Mouse (Mus musculus): ENCODE measurements at regions not wholly inside any gene's neighbourhood (a gene's known extent, or its start where the extent isn't known, plus 50 kb on each side); places are given as distances from the start of the nearest gene placed in this dataset.
A peak's percentile ranks its signal among the peaks of the same experiment; 100 is the strongest.

DNA sequence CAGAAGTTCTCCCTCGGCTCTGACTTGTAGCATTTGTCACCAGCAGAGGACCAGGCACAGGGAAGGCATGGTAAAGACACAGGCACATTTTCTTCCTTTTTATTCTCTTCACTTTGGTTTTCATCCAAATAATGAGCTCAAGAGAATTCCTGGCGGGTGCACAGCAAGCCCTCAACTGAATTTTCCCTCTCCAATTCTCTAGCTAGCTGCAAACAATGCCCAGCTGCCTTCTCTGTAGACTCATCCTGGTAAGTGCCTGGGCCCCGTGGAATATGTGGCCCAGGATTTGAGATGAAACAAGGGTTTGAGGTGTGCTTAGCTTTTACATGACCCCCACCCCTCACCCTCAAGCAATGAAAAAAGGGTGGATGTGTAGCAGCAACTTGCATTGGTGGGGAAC is 90.4 kb downstream of the Otol1 start:
- 68% methylated on average over 3 of the region's 3 CpGs for WGBS
- H3K4me1 ChIP-seq (replicated peaks; ENCODE audit: insufficient read depth, low read length): no peaks in the 10 kb centered on the region
- H3K4me2 ChIP-seq (ENCODE audit: low read length): no peak overlapping the region
- no peaks in the 10 kb centered on the region for H3K9me3 ChIP-seq (replicated peaks; ENCODE audit: low read length)
- no peak overlapping the region for H3K9ac ChIP-seq (ENCODE audit: low read depth, low read length)
- H3K36me3 ChIP-seq (ENCODE audit: insufficient read depth, low read length): no peaks in the 10 kb centered on the region
- no peak for TF ChIP-seq CTCF (IDR thresholded peaks at IDR 0.05; ENCODE audit: low read depth)
- H3K27ac ChIP-seq: no peak overlapping the region
- H3K4me3 ChIP-seq (replicated peaks; ENCODE audit: low read depth, low read length): no peak overlapping the region
- H3K27me3 ChIP-seq (ENCODE audit: insufficient read depth, low read length): no peaks in the 10 kb centered on the region
- DNase-seq (ENCODE audit: low spot score) (no peak), ATAC-seq (replicated peaks; ENCODE audit: low FRiP score, low read depth) (no peak)

DNA sequence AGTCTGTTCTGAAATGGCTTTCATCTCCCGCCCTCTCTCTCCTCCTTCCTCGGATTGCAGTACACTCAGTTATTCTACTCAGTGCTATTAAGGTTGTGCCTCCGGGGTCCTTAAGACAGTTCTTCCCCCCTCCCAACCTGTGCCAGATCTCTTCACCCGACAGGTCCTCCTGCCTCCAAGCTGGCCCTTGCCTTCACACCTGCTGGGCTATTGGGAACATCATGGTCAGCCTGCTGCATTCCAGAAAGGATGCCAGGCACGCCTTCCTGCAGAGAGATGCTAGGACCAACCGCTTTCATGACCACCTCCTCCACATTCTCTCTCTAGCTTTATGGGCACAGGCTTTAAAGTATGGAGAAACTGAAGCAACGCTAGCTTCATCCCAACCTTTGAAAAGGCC is 94.7 kb downstream of the Otol1 start:
- DNase-seq (ENCODE audit: low spot score) (no peak), ATAC-seq (replicated peaks; ENCODE audit: low FRiP score, low read depth) (no peak)
- no peak overlapping the region for H3K9ac ChIP-seq (ENCODE audit: low read depth, low read length)
- H3K27ac ChIP-seq: no peak overlapping the region
- no peaks in the 10 kb centered on the region for H3K4me1 ChIP-seq (replicated peaks; ENCODE audit: insufficient read depth, low read length)
- no peaks in the 10 kb centered on the region for H3K36me3 ChIP-seq (ENCODE audit: insufficient read depth, low read length)
- TF ChIP-seq CTCF (IDR thresholded peaks at IDR 0.05; ENCODE audit: low read depth): no peak
- H3K9me3 ChIP-seq (replicated peaks; ENCODE audit: low read length): no peaks in the 10 kb centered on the region
- no peak overlapping the region for H3K4me2 ChIP-seq (ENCODE audit: low read length)
- no peaks in the 10 kb centered on the region for H3K27me3 ChIP-seq (ENCODE audit: insufficient read depth, low read length)
- 37% methylated on average over 7 of the region's 7 CpGs for WGBS
- no peak overlapping the region for H3K4me3 ChIP-seq (replicated peaks; ENCODE audit: low read depth, low read length)

DNA sequence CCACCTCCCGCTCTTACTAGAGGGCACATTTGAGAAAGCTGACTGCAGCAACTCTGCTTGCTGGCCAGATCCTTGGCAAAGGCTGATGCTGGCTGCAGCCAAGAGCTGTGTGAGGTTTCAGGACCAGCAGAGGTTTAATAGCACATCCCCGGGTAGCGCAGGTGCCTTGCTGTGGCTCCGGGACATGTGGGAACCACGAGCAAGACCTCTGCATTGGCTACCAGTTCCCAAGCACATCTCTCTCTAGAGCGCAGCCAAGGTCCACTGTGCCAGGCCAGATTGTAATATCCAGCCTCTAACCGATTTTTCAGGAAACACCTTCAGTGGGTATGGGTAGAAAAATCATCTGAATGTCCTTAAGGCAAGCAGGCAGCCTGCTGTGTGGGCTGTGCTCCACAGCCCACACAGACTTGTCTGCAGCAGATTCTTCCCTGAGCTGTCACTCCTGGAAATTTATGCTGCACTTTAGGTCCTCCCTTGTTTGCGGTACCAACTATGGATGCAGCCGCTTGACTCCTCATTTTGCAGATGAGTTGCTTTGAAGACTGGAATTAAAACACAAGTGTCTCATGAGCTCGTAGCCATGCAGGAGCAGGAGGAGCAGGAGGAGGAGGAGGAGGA is 95.3 kb downstream of the Otol1 start:
- no peaks in the 10 kb centered on the region for H3K27me3 ChIP-seq (ENCODE audit: insufficient read depth, low read length)
- H3K4me3 ChIP-seq (replicated peaks; ENCODE audit: low read depth, low read length): no peak overlapping the region
- TF ChIP-seq CTCF (IDR thresholded peaks at IDR 0.05; ENCODE audit: low read depth): no peak
- no peak overlapping the region for H3K9ac ChIP-seq (ENCODE audit: low read depth, low read length)
- no peak overlapping the region for H3K27ac ChIP-seq
- H3K36me3 ChIP-seq (ENCODE audit: insufficient read depth, low read length): no peaks in the 10 kb centered on the region
- no peak for ATAC-seq (replicated peaks; ENCODE audit: low FRiP score, low read depth)
- no peaks in the 10 kb centered on the region for H3K9me3 ChIP-seq (replicated peaks; ENCODE audit: low read length)
- H3K4me2 ChIP-seq (ENCODE audit: low read length): no peak overlapping the region
- DNase-seq (ENCODE audit: low spot score): peak; percentile 30
- 43% methylated on average over 10 of the region's 10 CpGs for WGBS
- no peaks in the 10 kb centered on the region for H3K4me1 ChIP-seq (replicated peaks; ENCODE audit: insufficient read depth, low read length)

DNA sequence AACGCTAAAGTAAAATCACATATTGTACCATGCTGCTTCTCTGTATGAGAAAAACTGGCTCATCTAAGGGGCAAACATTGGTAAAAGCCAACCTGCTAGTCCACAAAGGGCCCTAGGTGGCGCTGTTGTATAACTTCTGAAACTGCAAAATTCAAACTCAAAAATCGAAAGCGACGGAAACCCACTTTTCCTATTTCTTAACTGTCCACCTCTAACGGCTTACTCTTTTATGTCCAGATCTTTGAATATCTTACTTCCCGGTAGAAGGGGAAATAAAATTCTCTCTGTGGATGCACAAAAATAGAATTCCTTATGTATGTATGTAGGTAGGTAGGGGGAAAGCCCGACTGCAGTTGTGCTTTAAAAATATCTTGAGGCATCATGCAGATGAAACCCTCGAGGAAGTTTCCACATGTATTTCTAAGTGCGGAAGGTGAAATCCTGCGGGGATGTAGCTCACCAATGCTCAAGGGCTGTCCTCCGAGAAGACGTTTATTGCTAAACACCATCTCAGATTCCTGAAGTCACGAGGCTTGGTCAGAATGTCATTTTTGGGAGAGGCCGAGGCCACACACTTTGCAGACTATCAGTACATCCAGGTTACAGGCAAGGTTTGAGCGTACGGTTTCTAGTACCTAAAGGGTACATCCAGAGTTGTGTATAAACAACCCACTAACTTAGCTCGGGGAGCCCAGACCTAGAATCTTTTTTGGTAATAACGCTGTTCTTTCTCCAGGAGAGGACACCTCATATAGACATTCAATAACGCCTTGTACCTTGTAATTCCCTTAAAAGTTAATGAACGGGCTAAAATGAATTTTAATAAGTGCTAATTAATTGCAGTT is 96.8 kb downstream of the Otol1 start:
- ATAC-seq (replicated peaks; ENCODE audit: low FRiP score, low read depth) (no peak), DNase-seq (ENCODE audit: low spot score) (peak; percentile 88)
- H3K4me2 ChIP-seq (ENCODE audit: low read length): peak overlapping the region; percentile 92
- peak; percentile 88 for TF ChIP-seq CTCF (IDR thresholded peaks at IDR 0.05; ENCODE audit: low read depth)
- peak overlapping the region; percentile 48 for H3K4me3 ChIP-seq (replicated peaks; ENCODE audit: low read depth, low read length)
- 0 out of 2 replicates have a peak overlapping the region, but pooled peaks have one; percentile 50 for H3K9ac ChIP-seq (ENCODE audit: low read depth, low read length)
- WGBS: 4% methylated on average over 21 of the region's 21 CpGs
- no peaks in the 10 kb centered on the region for H3K9me3 ChIP-seq (replicated peaks; ENCODE audit: low read length)
- H3K36me3 ChIP-seq (ENCODE audit: insufficient read depth, low read length): no peaks in the 10 kb centered on the region
- no peaks in the 10 kb centered on the region for H3K27me3 ChIP-seq (ENCODE audit: insufficient read depth, low read length)
- no peak overlapping the region for H3K27ac ChIP-seq
- no peaks in the 10 kb centered on the region for H3K4me1 ChIP-seq (replicated peaks; ENCODE audit: insufficient read depth, low read length)

DNA sequence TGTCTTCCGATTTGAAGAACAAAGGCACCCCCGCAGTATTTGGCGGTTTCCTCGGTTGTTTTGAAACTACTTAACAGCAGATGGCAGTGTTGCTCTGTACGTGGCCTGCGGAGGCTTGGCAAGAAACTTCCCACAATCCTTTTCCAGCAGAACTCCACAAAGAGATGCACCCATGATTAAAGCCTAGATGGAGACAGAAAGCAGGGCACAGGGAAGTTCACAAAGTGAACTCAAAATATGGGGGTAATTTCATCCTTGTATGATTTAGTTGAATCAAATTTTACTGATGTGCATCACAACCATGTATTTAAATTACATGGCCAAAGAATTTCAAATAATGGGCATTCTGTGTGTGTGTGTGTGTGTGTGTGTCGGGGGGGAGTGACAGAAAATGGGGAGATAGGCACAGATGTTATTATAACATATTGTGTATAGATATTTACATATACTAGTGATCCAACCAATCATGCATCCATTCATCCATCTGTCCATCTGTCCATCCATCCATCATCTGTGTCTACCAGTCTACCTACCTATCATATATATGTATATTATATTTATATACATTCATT is 97.5 kb downstream of the Otol1 start:
- peak overlapping the region; percentile 48 for H3K4me3 ChIP-seq (replicated peaks; ENCODE audit: low read depth, low read length)

DNA sequence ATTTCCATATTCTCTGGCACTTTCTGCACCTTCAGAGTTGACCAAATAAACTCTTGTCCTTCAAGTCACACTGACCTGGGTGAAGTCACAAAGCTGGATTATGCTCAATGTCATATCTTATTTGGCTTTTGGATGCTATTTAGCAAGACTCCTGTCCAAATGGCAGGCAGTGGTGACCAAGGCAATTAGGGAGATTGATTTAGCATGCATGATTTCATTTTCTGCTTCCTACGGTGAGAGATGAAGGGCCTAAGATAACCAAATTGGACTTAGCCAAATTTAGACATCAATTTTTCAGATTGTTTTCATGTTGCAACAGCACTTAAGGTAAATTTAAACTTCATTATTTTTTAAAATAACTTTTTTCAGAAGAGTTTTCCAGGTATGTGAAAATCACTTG is 98.1 kb downstream of the Otol1 start:
- no peak overlapping the region for H3K27ac ChIP-seq
- H3K4me3 ChIP-seq (replicated peaks; ENCODE audit: low read depth, low read length): no peak overlapping the region
- H3K36me3 ChIP-seq (ENCODE audit: insufficient read depth, low read length): no peaks in the 10 kb centered on the region
- no peak for TF ChIP-seq CTCF (IDR thresholded peaks at IDR 0.05; ENCODE audit: low read depth)
- no peak for DNase-seq (ENCODE audit: low spot score)
- H3K4me2 ChIP-seq (ENCODE audit: low read length): no peak overlapping the region
- no peaks in the 10 kb centered on the region for H3K4me1 ChIP-seq (replicated peaks; ENCODE audit: insufficient read depth, low read length)
- WGBS: 59% methylated on average over 1 of the region's 1 CpGs
- ATAC-seq (replicated peaks; ENCODE audit: low FRiP score, low read depth): no peak
- no peaks in the 10 kb centered on the region for H3K9me3 ChIP-seq (replicated peaks; ENCODE audit: low read length)
- no peak overlapping the region for H3K9ac ChIP-seq (ENCODE audit: low read depth, low read length)
- no peaks in the 10 kb centered on the region for H3K27me3 ChIP-seq (ENCODE audit: insufficient read depth, low read length)

More for the DNA sequence above, 97.5 kb downstream of the Otol1 start:
- H3K4me2 ChIP-seq (ENCODE audit: low read length): peak overlapping the region; percentile 92
- H3K27me3 ChIP-seq (ENCODE audit: insufficient read depth, low read length): no peaks in the 10 kb centered on the region
- DNase-seq (ENCODE audit: low spot score): peak; percentile 90
- ATAC-seq (replicated peaks; ENCODE audit: low FRiP score, low read depth): 0 out of 2 replicates have a peak, but pooled peaks have one; percentile 43
- H3K9me3 ChIP-seq (replicated peaks; ENCODE audit: low read length): no peaks in the 10 kb centered on the region
- H3K9ac ChIP-seq (ENCODE audit: low read depth, low read length): 0 out of 2 replicates have a peak overlapping the region, but pooled peaks have one; percentile 50
- H3K27ac ChIP-seq: no peak overlapping the region
- 15% methylated on average over 7 of the region's 7 CpGs for WGBS
- TF ChIP-seq CTCF (IDR thresholded peaks at IDR 0.05; ENCODE audit: low read depth): peak; percentile 83
- H3K4me1 ChIP-seq (replicated peaks; ENCODE audit: insufficient read depth, low read length): no peaks in the 10 kb centered on the region
- no peaks in the 10 kb centered on the region for H3K36me3 ChIP-seq (ENCODE audit: insufficient read depth, low read length)
